Mouse (Mus musculus) myocyte (in vitro differentiated cells): ENCODE data around the gene Adgrb3. TPM values are rescaled to one million over a fixed set of nuclear protein-coding genes. Genes with fewer than 3 reads are reported as not detected.

Experiments used
- H3K27me3 ChIP-seq: one replicate; pipeline ENCODE4 v1.6.1; 2011; ENCODE audit not compliant: control insufficient read depth, insufficient read depth, insufficient read length
- H3K36me3 ChIP-seq: one replicate; pipeline ENCODE4 v1.6.1; 2011; ENCODE audit not compliant: control insufficient read depth, insufficient read depth
- H3K4me2 ChIP-seq: one replicate; pipeline ENCODE4 v1.6.1; 2011; ENCODE audit warnings: low read depth, control low read depth
- H3K4me3 ChIP-seq: one replicate; pipeline ENCODE4 v1.5.1; 2011; ENCODE audit warnings: mild to moderate bottlenecking, control low read depth, moderate library complexity
- H3K79me2 ChIP-seq: one replicate; pipeline ENCODE4 v1.6.1; 2011; ENCODE audit not compliant: control insufficient read depth, insufficient read depth
- H3ac ChIP-seq: one replicate; pipeline ENCODE4 v1.6.1; 2011; ENCODE audit not compliant: control insufficient read depth, insufficient read length
- CEBPB ChIP-seq: IDR thresholded peaks from 2 replicates; pipeline ENCODE4 v1.6.1; 2011; ENCODE audit warnings: mild to moderate bottlenecking, moderate library complexity; ENCODE audit not compliant: poor library complexity, insufficient read depth, severe bottlenecking
- E2F4 ChIP-seq: IDR thresholded peaks from one replicate; pipeline ENCODE4 v1.6.1; 2011; ENCODE audit warnings: mild to moderate bottlenecking, control low read depth, moderate library complexity; ENCODE audit not compliant: insufficient read depth
- MAX ChIP-seq: IDR thresholded peaks from one replicate; pipeline ENCODE4 v1.6.1; 2011; ENCODE audit warnings: low read depth, mild to moderate bottlenecking, control low read depth
- MYOD1 ChIP-seq, 3 experiments: IDR thresholded peaks; one replicate each; pipeline ENCODE4 v1.6.1; 2011; ENCODE audit warnings: control low read depth in 2 of 3, low read depth in 2 of 3, mild to moderate bottlenecking in 2 of 3, moderate library complexity in 1 of 3; ENCODE audit not compliant: insufficient read length in 2 of 3, control insufficient read depth in 1 of 3
- MYOG ChIP-seq, 3 experiments: IDR thresholded peaks; one replicate each; pipeline ENCODE4 v1.6.1; 2011; ENCODE audit warnings: control low read depth in 2 of 3, low read depth in 2 of 3, mild to moderate bottlenecking in 2 of 3; ENCODE audit not compliant: insufficient read length in 2 of 3, control insufficient read depth in 1 of 3, insufficient read depth in 1 of 3
- POLR2A ChIP-seq: IDR thresholded peaks from one replicate; pipeline ENCODE4 v1.6.1; 2011; ENCODE audit warnings: low read depth, mild to moderate bottlenecking, control low read depth, moderate library complexity; ENCODE audit not compliant: insufficient read length
- POLR2AphosphoS2 ChIP-seq: IDR thresholded peaks from one replicate; pipeline ENCODE4 v1.6.1; 2011; ENCODE audit warnings: low read depth, control low read depth; ENCODE audit not compliant: insufficient read length
- REST ChIP-seq: IDR thresholded peaks from one replicate; pipeline ENCODE4 v1.6.1; 2011; ENCODE audit warnings: mild to moderate bottlenecking, control low read depth, moderate library complexity; ENCODE audit not compliant: insufficient read depth, insufficient read length
- SRF ChIP-seq: IDR thresholded peaks from one replicate; pipeline ENCODE4 v1.6.1; 2011; ENCODE audit warnings: low read depth; ENCODE audit not compliant: control insufficient read depth, insufficient read length
- TCF12 ChIP-seq: IDR thresholded peaks from one replicate; pipeline ENCODE4 v1.6.1; 2011; ENCODE audit warnings: mild to moderate bottlenecking, control low read depth; ENCODE audit not compliant: poor library complexity, insufficient read depth, severe bottlenecking
- TCF3 ChIP-seq: IDR thresholded peaks from one replicate; pipeline ENCODE4 v1.6.1; 2011; ENCODE audit warnings: low read depth, control low read depth; ENCODE audit not compliant: insufficient read length
- USF1 ChIP-seq: IDR thresholded peaks from one replicate; pipeline ENCODE4 v1.6.1; 2011; ENCODE audit warnings: low read depth, mild to moderate bottlenecking, control low read depth, moderate library complexity
- polyA plus RNA-seq: library from polyadenylated mRNA; unstranded; fragments of >200 nt; fragmentation: generic; extraction: Trizol; gene quantifications from one replicate; pipeline ENCODE4 v1.2.1, GENCODE M21; 2012; ENCODE audit warnings: missing spikeins

Adgrb3 gene
- polyA plus RNA-seq, 1 experiment = not detected

DNA sequence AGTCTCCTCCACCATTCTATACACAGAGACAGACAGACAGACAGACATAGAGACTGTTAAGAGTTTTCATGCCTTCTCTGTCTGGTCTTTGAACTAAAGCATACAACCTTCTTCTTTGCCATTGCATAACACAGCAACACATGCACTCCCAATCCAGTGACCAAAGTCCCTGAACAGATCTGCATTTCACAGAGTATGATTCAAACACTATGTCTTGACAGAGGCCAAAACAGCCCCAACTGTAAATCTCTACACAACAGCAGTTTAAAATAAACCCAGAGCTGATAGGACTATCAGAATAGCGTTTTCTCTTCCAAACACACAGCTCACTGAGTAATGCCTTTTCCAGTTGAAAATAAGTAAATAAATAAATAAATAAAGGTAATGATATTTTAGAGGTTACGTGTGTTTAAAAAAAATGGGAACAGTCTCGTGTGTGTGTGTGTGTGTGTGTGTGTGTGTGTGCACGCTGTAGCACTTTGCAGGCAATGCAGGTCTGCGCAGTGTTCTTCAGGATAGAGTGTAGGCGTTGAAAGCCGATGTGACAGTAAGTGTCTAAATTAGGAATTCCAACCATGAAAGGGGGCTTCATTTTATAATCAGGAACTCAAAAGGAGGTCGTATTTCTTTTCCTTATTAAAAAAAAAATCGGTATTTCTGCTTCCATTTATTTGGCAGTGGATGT, 1.3 kb downstream of the Adgrb3 start:
- Histone ChIP-seq H3K79me2 (no peaks in the 10 kb centered on the region), H3K4me2 (no peak overlapping the region), H3K4me3 (no peak overlapping the region), H3ac (no peak overlapping the region), H3K36me3 (no peaks in the 10 kb centered on the region), H3K27me3 (no peaks in the 10 kb centered on the region)
- TF ChIP-seq TCF3 = no peak
- no peak for TF ChIP-seq CEBPB
- no peak for TF ChIP-seq MYOD1 (IDR thresholded peaks at IDR 0.05; ENCODE audit: control insufficient read depth in 1 of 3, insufficient read length in 2 of 3, low read depth in 2 of 3)
- no peak for TF ChIP-seq SRF
- no peak for TF ChIP-seq MAX
- TF ChIP-seq POLR2AphosphoS2 = no peak
- no peak for TF ChIP-seq TCF12
- TF ChIP-seq POLR2A = no peak
- no peak for TF ChIP-seq E2F4
- TF ChIP-seq USF1 = no peak
- no peak for TF ChIP-seq REST
- no peak for TF ChIP-seq MYOG (IDR thresholded peaks at IDR 0.05; ENCODE audit: control insufficient read depth in 1 of 3, insufficient read depth in 1 of 3, insufficient read length in 2 of 3, low read depth in 2 of 3)

DNA sequence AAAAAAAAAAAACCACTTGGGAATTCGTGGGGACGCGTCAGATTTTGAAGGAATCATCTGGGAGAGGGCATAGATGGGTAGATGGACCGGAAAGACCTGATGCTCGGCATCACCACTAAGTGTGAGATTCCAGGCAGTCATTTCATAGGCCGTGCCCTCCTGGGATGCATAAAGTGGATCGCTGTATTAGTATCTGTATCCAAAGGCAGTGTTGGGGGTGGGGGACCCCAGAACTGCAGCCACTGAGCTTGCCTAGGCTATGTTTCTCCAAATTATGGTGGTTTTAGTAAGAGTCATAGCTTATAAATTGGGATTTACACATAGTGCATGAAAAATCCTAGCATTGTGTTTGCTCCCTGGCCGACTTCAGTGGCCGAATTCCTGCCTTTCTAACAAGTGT, 2.1 kb downstream of the Adgrb3 start:
- no peaks in the 10 kb centered on the region for H3K79me2 ChIP-seq
- no peaks in the 10 kb centered on the region for H3K36me3 ChIP-seq
- no peaks in the 10 kb centered on the region for H3K27me3 ChIP-seq
- H3K4me3 ChIP-seq = no peak overlapping the region
- TF ChIP-seq MYOG (IDR thresholded peaks at IDR 0.05; ENCODE audit: control insufficient read depth in 1 of 3, insufficient read depth in 1 of 3, insufficient read length in 2 of 3, low read depth in 2 of 3) (no peak), TCF12 (no peak)
- no peak overlapping the region for H3K4me2 ChIP-seq
- no peak overlapping the region for H3ac ChIP-seq

DNA sequence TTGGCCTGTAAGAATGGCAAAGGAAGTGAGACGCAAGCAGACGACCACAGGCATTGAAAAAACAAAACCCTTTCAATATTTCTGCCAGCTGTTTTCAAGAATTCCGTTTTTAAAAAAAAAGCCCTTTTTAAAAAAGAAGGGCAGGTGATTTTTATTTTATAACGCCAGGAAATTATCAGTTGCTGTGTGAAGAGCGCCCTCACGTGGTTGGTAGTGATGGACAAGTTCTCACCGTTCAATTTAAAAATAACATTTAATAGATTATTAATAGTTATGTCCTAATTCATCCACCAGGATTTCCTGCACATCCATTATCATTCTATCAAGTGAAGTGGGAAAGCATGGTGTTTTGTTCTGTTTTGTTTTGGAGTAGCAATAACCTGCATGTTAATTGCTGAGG, 2.7 kb downstream of the Adgrb3 start:
- H3ac ChIP-seq = no peak overlapping the region
- no peak overlapping the region for H3K4me3 ChIP-seq
- H3K27me3 ChIP-seq = no peaks in the 10 kb centered on the region
- TF ChIP-seq MYOG (IDR thresholded peaks at IDR 0.05; ENCODE audit: control insufficient read depth in 1 of 3, insufficient read depth in 1 of 3, insufficient read length in 2 of 3, low read depth in 2 of 3) (no peak), TCF12 (no peak), CEBPB (no peak), SRF (no peak), MAX (no peak), POLR2A (no peak), REST (no peak), MYOD1 (IDR thresholded peaks at IDR 0.05; ENCODE audit: control insufficient read depth in 1 of 3, insufficient read length in 2 of 3, low read depth in 2 of 3) (no peak), USF1 (no peak), TCF3 (no peak), POLR2AphosphoS2 (no peak), E2F4 (no peak)
- H3K4me2 ChIP-seq = no peak overlapping the region
- no peaks in the 10 kb centered on the region for H3K79me2 ChIP-seq
- H3K36me3 ChIP-seq = no peaks in the 10 kb centered on the region

- Histone ChIP-seq H3ac (no peak overlapping the region), H3K4me3 (no peak overlapping the region), H3K79me2 (no peaks in the 10 kb centered on the region), H3K36me3 (no peaks in the 10 kb centered on the region), H3K27me3 (no peaks in the 10 kb centered on the region), H3K4me2 (no peak overlapping the region)
- no peak for TF ChIP-seq REST
- no peak for TF ChIP-seq CEBPB
- TF ChIP-seq MYOD1 (IDR thresholded peaks at IDR 0.05; ENCODE audit: control insufficient read depth in 1 of 3, insufficient read length in 2 of 3, low read depth in 2 of 3) = no peak
- no peak for TF ChIP-seq TCF3
- no peak for TF ChIP-seq SRF
- TF ChIP-seq POLR2A = no peak
- TF ChIP-seq POLR2AphosphoS2 = no peak
- TF ChIP-seq MYOG (IDR thresholded peaks at IDR 0.05; ENCODE audit: control insufficient read depth in 1 of 3, insufficient read depth in 1 of 3, insufficient read length in 2 of 3, low read depth in 2 of 3) = no peak
- TF ChIP-seq USF1 = no peak
Observed at GRCm38 (mm10) chr1:25824626-25825025, 4.9 kb downstream of the Adgrb3 start.

- no peak for TF ChIP-seq TCF3
- TF ChIP-seq MAX = no peak
- Histone ChIP-seq H3K4me3 (no peak overlapping the region), H3ac (no peak overlapping the region), H3K27me3 (no peaks in the 10 kb centered on the region), H3K79me2 (no peaks in the 10 kb centered on the region), H3K4me2 (no peak overlapping the region), H3K36me3 (no peaks in the 10 kb centered on the region)
Observed at GRCm38 (mm10) chr1:25823961-25824360, 5.5 kb downstream of the Adgrb3 start.
